Mouse (Mus musculus): Measurements from ENCODE around the gene Ergic2. TPM values are rescaled to one million over a fixed set of nuclear protein-coding genes. Genes with fewer than 3 reads are reported as not detected.

Ergic2 gene
- total and polyA plus RNA-seq, 2 experiments from 2014 or later, result 125 to 177 TPM

DNA sequence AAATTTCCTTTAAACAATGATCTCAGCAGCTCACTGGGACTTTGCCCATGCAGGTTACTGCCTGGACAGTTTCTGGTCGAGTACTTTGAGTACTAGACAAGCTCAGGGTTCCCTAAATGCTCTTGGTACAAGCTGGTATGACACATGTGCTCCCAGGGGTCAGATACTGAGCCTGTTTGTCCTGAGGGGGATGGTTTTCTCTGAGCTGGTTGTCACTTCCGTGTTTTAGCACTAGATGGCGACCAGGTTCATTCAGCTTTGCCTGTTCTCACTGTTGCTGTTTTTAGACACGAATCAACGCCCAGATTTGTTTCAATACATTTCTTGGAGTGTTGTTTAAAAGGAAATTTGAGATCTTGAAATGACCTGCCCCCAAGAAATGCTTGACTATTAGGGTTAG, 2.6 kb upstream of the Ergic2 start:
- no peak overlapping the region for H3K27ac ChIP-seq (ENCODE audit: low read depth, low read length)
- H3K9ac ChIP-seq, result no peak overlapping the region
- DNase-seq (peak; percentile 76), ATAC-seq (no peak)
- H3K4me2 ChIP-seq (ENCODE audit: low read depth), result no peak overlapping the region
- WGBS, result 2% methylated on average over 5 of the region's 5 CpGs
- no peaks in the 10 kb centered on the region for H3K36me3 ChIP-seq (ENCODE audit: insufficient read depth)
- H3K4me1 ChIP-seq (ENCODE audit: insufficient read depth), result peaks cover 4% of the 10 kb centered on the region; the same call in 1 of the 2 replicates
- TF ChIP-seq CTCF (IDR thresholded peaks at IDR 0.05; ENCODE audit: low read depth), result peak; percentile 85
- no peak overlapping the region for H3K4me3 ChIP-seq (ENCODE audit: low read depth, low read length)
- H3K9me3 ChIP-seq (ENCODE audit: low read length), result no peaks in the 10 kb centered on the region
- H3K27me3 ChIP-seq (ENCODE audit: insufficient read depth, low read length), result no peaks in the 10 kb centered on the region

DNA sequence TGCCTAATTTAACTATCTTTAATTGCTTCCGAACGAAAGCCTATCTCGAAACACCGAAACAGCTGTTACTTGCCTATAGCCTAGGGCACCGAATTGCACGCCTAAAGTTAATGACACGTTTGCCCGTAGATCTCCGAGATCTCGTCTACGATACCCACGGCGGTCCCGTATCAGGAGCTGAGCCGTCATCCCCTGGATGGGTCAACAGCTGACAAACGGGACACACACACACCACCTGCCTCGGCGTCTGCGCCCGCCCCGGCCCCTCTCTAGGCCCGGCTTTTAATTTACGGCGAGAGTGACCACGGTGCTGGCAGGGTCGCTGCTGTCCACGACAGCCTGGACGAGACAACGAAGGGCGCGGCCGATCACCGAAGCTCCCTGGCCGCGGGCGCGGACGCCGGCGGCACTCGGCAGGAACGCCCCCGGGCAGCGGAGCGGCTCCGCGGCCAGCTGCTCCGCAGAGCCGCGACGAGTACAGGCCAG, 740 bp downstream of the Ergic2 start:
- DNase-seq (peak; percentile 22), ATAC-seq (peak; percentile 34)
- 3% methylated on average over 51 of the region's 51 CpGs for WGBS

DNA sequence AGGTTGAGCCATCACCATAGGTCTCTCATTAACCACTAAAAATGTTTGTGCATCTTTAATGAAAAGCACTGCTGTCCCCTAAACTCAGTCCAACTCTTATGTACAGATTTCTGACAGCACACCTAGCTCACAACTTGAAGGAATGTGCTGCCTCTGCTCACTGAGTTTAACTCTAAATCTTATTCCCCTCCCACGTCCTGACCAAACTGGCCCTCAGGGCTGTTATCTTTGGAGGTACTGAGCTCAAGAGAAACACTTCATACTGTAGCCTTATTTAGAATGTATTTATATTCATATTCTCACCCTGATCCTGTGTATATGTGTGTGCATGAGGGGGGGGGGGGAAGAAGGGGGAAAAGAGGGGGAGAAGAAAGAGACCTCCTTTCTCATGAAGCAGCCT, 4.7 kb downstream of the Ergic2 start:
- no peak overlapping the region for H3K27ac ChIP-seq (ENCODE audit: low read depth, low read length)
- no peak overlapping the region for H3K4me2 ChIP-seq (ENCODE audit: low read depth)
- no peaks in the 10 kb centered on the region for H3K4me1 ChIP-seq (ENCODE audit: insufficient read depth)
- no peaks in the 10 kb centered on the region for H3K27me3 ChIP-seq (ENCODE audit: insufficient read depth, low read length)
- H3K36me3 ChIP-seq (ENCODE audit: insufficient read depth), result peaks cover 9% of the 10 kb centered on the region
- no peak for TF ChIP-seq CTCF (IDR thresholded peaks at IDR 0.05; ENCODE audit: low read depth)
- no peaks in the 10 kb centered on the region for H3K9me3 ChIP-seq (ENCODE audit: low read length)
- no peak for ATAC-seq
- H3K4me3 ChIP-seq (ENCODE audit: low read depth, low read length), result no peak overlapping the region
- H3K9ac ChIP-seq, result no peak overlapping the region
- WGBS, result 97% methylated on average over 1 of the region's 1 CpGs
- no peak for DNase-seq

More for the DNA sequence above, 740 bp downstream of the Ergic2 start:
- Histone ChIP-seq H3K9ac (peak overlapping the region; percentile 92), H3K27ac (ENCODE audit: low read depth, low read length) (peak overlapping the region; percentile 85), H3K36me3 (ENCODE audit: insufficient read depth) (no peaks in the 10 kb centered on the region), H3K27me3 (ENCODE audit: insufficient read depth, low read length) (no peaks in the 10 kb centered on the region), H3K4me1 (ENCODE audit: insufficient read depth) (peaks cover 4% of the 10 kb centered on the region; the same call in 1 of the 2 replicates), H3K4me2 (ENCODE audit: low read depth) (peak overlapping the region; percentile 61), H3K9me3 (ENCODE audit: low read length) (no peaks in the 10 kb centered on the region), H3K4me3 (ENCODE audit: low read depth, low read length) (peak overlapping the region; percentile 77)
- TF ChIP-seq CTCF (IDR thresholded peaks at IDR 0.05; ENCODE audit: low read depth), result no peak

DNA sequence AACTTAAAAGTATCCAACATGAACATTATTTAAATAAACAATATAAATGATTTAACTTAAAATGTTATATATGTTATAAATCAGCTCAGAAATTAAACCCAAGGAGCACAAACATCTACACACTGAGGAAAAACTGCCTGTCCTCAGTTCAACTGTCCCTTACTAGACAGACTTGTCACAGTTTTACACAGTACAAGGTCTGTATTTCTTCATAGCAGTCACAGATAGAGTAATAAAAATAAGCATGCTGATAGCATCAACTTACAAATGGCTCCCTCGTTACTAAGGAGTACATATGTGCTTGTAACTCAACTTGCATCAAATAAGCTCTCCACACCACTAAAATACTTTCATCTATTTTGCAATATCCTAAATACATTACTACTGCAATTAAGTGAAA, 7.0 kb downstream of the Ergic2 start:
- Histone ChIP-seq H3K4me3 (ENCODE audit: low read depth, low read length) (no peak overlapping the region), H3K4me2 (ENCODE audit: low read depth) (no peak overlapping the region), H3K27ac (ENCODE audit: low read depth, low read length) (no peak overlapping the region), H3K27me3 (ENCODE audit: insufficient read depth, low read length) (no peaks in the 10 kb centered on the region), H3K4me1 (ENCODE audit: insufficient read depth) (no peaks in the 10 kb centered on the region), H3K9ac (no peak overlapping the region), H3K36me3 (ENCODE audit: insufficient read depth) (peaks cover 25% of the 10 kb centered on the region), H3K9me3 (ENCODE audit: low read length) (no peaks in the 10 kb centered on the region)
- no peak for TF ChIP-seq CTCF (IDR thresholded peaks at IDR 0.05; ENCODE audit: low read depth)
- DNase-seq (no peak), ATAC-seq (no peak)
- WGBS, result 85% methylated on average over 1 of the region's 1 CpGs

DNA sequence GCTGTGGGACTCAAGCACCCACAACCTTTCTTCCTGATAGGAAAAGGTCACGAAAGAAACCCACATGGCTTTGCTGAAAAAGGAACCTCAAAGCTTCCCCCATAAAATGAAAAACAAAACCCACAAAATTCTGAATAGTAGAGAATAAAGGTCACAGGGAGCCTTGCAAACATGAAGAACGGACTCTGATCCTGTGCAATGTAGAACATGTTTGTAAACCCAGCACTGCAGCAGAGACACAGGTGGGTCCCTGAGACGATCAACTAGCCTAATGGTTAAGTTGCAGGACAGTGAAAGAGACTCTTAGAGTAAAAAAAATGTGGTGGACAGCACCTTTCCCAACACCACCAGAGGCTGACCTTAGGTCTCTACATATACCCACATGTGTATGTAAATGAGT, 12.4 kb downstream of the Ergic2 start:
- Histone ChIP-seq H3K36me3 (ENCODE audit: insufficient read depth) (peaks cover 45% of the 10 kb centered on the region), H3K4me3 (ENCODE audit: low read depth, low read length) (no peak overlapping the region), H3K4me2 (ENCODE audit: low read depth) (no peak overlapping the region), H3K9me3 (ENCODE audit: low read length) (no peaks in the 10 kb centered on the region), H3K27ac (ENCODE audit: low read depth, low read length) (no peak overlapping the region), H3K9ac (no peak overlapping the region), H3K4me1 (ENCODE audit: insufficient read depth) (no peaks in the 10 kb centered on the region), H3K27me3 (ENCODE audit: insufficient read depth, low read length) (no peaks in the 10 kb centered on the region)
- WGBS, result 94% methylated on average over 3 of the region's 3 CpGs
- ATAC-seq (no peak), DNase-seq (no peak)
- TF ChIP-seq CTCF (IDR thresholded peaks at IDR 0.05; ENCODE audit: low read depth), result no peak

DNA sequence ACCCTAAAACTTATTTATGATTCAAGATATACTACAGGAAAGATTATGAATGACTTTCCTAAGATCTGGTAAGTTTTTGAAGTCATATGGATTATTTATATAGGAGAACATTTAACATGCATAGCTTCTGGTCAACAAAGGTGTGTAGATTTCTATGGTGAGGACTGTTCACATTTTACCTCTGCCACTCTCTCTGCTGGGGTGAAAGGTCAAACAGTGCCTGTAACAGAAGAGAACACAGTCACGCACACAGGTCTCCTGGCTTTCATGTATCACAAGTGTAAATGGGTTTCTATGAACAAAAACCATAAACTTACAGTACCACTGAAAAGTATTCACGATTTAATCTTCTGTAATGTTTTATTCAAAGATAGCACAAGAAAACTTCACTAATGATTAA, 13.0 kb downstream of the Ergic2 start:
- Histone ChIP-seq H3K4me2 (ENCODE audit: low read depth) (no peak overlapping the region), H3K4me1 (ENCODE audit: insufficient read depth) (no peaks in the 10 kb centered on the region), H3K27ac (ENCODE audit: low read depth, low read length) (no peak overlapping the region), H3K4me3 (ENCODE audit: low read depth, low read length) (no peak overlapping the region), H3K9ac (no peak overlapping the region), H3K36me3 (ENCODE audit: insufficient read depth) (peaks cover 50% of the 10 kb centered on the region), H3K9me3 (ENCODE audit: low read length) (no peaks in the 10 kb centered on the region), H3K27me3 (ENCODE audit: insufficient read depth, low read length) (no peaks in the 10 kb centered on the region)
- no peak for TF ChIP-seq CTCF (IDR thresholded peaks at IDR 0.05; ENCODE audit: low read depth)
- WGBS, result 93% methylated on average over 2 of the region's 2 CpGs
- DNase-seq, result no peak
- no peak for ATAC-seq

DNA sequence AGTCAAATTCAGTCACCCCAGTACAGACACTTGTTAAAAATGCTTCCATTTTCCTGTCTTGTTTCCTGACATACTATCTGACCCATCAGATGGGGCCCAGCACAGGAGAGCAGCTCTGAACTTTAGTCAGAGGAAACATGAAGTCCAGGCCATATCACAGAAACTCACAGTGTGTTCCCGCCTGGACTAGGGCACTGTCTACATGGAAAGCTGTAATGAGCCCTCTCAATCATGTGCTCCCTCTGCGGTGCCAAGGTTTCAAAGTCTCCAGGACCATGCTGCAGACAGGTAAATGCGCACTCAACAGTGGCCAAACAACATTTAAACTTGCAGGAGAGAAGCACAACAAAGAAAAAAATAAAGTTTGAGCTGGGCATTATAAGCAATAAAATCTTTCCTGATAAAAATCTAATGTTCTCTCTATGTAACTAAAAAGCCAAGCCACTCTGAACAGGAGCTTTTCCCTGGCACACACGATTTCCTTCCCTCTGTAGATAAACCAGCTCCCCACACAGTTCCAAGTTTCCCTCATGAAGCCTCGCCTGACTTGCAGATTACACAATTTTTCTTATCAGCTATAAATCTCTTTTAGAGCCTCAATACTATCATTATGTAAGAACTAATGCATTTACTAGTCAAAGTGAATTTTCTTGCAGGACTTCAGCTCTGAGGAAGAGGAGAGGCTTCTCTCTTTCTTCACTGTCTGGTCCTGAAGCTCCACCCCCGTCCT, 18.0 kb downstream of the Ergic2 start:
- no peaks in the 10 kb centered on the region for H3K27me3 ChIP-seq (ENCODE audit: insufficient read depth, low read length)
- TF ChIP-seq CTCF (IDR thresholded peaks at IDR 0.05; ENCODE audit: low read depth), result no peak
- no peak for ATAC-seq
- H3K4me1 ChIP-seq (ENCODE audit: insufficient read depth), result no peaks in the 10 kb centered on the region
- no peak overlapping the region for H3K4me3 ChIP-seq (ENCODE audit: low read depth, low read length)
- WGBS, result 96% methylated on average over 6 of the region's 6 CpGs
- DNase-seq, result no peak
- H3K4me2 ChIP-seq (ENCODE audit: low read depth), result no peak overlapping the region
- H3K27ac ChIP-seq (ENCODE audit: low read depth, low read length), result no peak overlapping the region
- H3K36me3 ChIP-seq (ENCODE audit: insufficient read depth), result peaks cover 39% of the 10 kb centered on the region
- H3K9me3 ChIP-seq (ENCODE audit: low read length), result no peaks in the 10 kb centered on the region
- H3K9ac ChIP-seq, result no peak overlapping the region
